Comparison of ENCODE assay signal across 9 mouse cellular contexts in the genomic region with DNA sequence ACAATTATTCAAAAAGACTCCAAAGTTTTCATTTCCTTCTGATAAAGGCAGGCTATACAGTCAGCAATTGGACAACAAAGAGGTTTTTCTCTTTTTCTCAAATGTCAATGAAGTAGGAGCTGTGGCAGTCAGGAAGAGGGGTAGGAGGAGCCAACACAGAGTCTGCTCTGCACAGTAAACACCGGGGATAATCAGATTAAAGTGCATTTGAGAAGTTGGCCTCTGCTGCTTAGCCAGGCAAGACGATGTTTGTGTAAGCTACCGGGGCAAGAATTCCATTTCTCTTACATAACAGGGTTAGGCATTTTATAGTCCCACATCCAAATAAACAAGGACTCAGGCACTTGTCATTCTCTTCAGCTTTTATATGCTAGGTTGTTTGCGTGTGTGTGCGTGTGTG.
DNase-seq lines count a peak whose midpoint lies in the region; ATAC-seq and TF ChIP-seq lines count a peak whose summit lies in the region.
"Had no signal": no experiment of that assay in that cellular context is flagged by ENCODE, and none has a peak within 500 bp of the region (broad histone marks: within the 10 kb centered on the region; RNA-seq: fewer than 3 reads in every experiment).

No protein-coding gene starts in this region.

- H3K4me1 ChIP-seq in limb, embryonic 14.5 days (ENCODE audit: control insufficient read depth, insufficient read depth, low read length): no peaks in the 10 kb centered on the region
- no peaks in the 10 kb centered on the region for H3K4me1 ChIP-seq in neural tube, embryonic 15.5 days
- H3K4me1 ChIP-seq: hindbrain, embryonic 15.5 days had no signal

- WGBS in limb, embryonic 14.5 days: 48% methylated on average over 5 of the region's 5 CpGs
- 57% methylated on average over 5 of the region's 5 CpGs for WGBS in neural tube, embryonic 15.5 days

- intact Hi-C loops in gastrocnemius, postnatal 36 days (cut with DNase I): no loop called here

- H3K9ac ChIP-seq in limb, embryonic 14.5 days (ENCODE audit: low read depth, low read length, severe bottlenecking): no peak overlapping the region
- H3K9ac ChIP-seq in neural tube, embryonic 15.5 days (replicated peaks): no peak overlapping the region
- H3K9ac ChIP-seq: hindbrain, embryonic 15.5 days had no signal

- H3K27me3 ChIP-seq in limb, embryonic 14.5 days (ENCODE audit: control insufficient read depth, insufficient read depth, low read length): no peaks in the 10 kb centered on the region
- no peaks in the 10 kb centered on the region for H3K27me3 ChIP-seq in neural tube, embryonic 15.5 days (replicated peaks)
- H3K27me3 ChIP-seq: hindbrain, embryonic 15.5 days had no signal

- ATAC-seq in limb, embryonic 14.5 days (ENCODE audit: low FRiP score, low read depth): peak; percentile 67
- no peak for ATAC-seq in megakaryocyte-erythroid progenitor cell, adult 5-6 weeks (replicated peaks; ENCODE audit: low FRiP score, low TSS enrichment, poor library complexity, severe bottlenecking)
- ATAC-seq in neural tube, embryonic 15.5 days (ENCODE audit: low FRiP score): no peak

- no peak overlapping the region for H3K4me3 ChIP-seq in limb, embryonic 14.5 days (replicated peaks; ENCODE audit: low read length)
- no peak overlapping the region for H3K4me3 ChIP-seq in neural tube, embryonic 15.5 days (replicated peaks)
- H3K4me3 ChIP-seq: hindbrain, embryonic 15.5 days had no signal

- no peak overlapping the region for H3K27ac ChIP-seq in limb, embryonic 14.5 days (replicated peaks; ENCODE audit: low read depth, low read length)
- no peak overlapping the region for H3K27ac ChIP-seq in neural tube, embryonic 15.5 days (replicated peaks)
- H3K27ac ChIP-seq: hindbrain, embryonic 15.5 days had no signal

- DNase-seq in adrenal gland, postnatal 10 days: peak; percentile 6
- DNase-seq in adrenal gland, adult 2 months: no peak
- DNase-seq in Muller cell, postnatal 12 days (ENCODE audit: inconsistent ontology term): peak; percentile 48
- DNase-seq in fibroblast of lung, adult 2 months (ENCODE audit: low read depth): peak; percentile 54
- peak; percentile 24 for DNase-seq in limb, embryonic 14.5 days (ENCODE audit: low spot score)
- no peak for DNase-seq in gastrocnemius, postnatal 36 days

- no peak for TF ChIP-seq POLR2A in limb, embryonic 14.5 days (IDR thresholded peaks at IDR 0.05; ENCODE audit: borderline replicate concordance, extremely low read depth, insufficient read depth, insufficient read length)

- H3K9me3 ChIP-seq in limb, embryonic 14.5 days (ENCODE audit: control insufficient read depth, low read length): no peaks in the 10 kb centered on the region
- no peaks in the 10 kb centered on the region for H3K9me3 ChIP-seq in neural tube, embryonic 15.5 days (replicated peaks)
- H3K9me3 ChIP-seq: hindbrain, embryonic 15.5 days had no signal

- no peak overlapping the region for H3K4me2 ChIP-seq in limb, embryonic 14.5 days (replicated peaks; ENCODE audit: low read depth, low read length, severe bottlenecking)
- no peak overlapping the region for H3K4me2 ChIP-seq in neural tube, embryonic 15.5 days
- H3K4me2 ChIP-seq: hindbrain, embryonic 15.5 days had no signal

- no peaks in the 10 kb centered on the region for H3K36me3 ChIP-seq in limb, embryonic 14.5 days (ENCODE audit: control insufficient read depth, insufficient read depth, low read length)
- H3K36me3 ChIP-seq in neural tube, embryonic 15.5 days: no peaks in the 10 kb centered on the region
- H3K36me3 ChIP-seq: hindbrain, embryonic 15.5 days had no signal

Comparison
In these comparisons a context has a peak if more than half of its experiments do, and no peak if none do; other contexts are left out.
1. DNase-seq: peak in adrenal gland, postnatal 10 days (single experiment), Muller cell, postnatal 12 days (single experiment), fibroblast of lung, adult 2 months (single experiment) and limb, embryonic 14.5 days (single experiment); none in adrenal gland, adult 2 months (single experiment) and gastrocnemius, postnatal 36 days (0 of 2).